Mouse (Mus musculus): ENCODE results near the gene B230104I21Rik.

DNA sequence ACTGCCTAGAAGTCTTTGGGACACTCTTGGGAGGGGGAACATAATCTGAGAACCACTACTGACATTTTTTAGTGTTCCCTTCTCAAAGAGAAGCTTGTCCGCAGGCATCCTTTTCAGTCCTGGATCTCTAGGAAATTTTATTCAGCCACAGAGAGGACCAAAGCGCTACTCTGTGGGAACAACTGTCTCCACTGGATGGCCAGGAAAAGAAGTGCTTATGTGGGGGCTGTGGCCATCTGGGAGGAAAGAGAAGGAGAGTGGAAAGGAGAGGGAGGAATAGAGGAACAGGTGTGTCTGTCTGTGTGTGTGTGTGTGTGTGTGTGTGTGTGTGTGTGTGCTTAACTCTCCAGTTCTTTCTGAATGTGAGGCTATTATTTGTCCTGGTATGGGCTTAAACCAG, 28.8 kb downstream of the B230104I21Rik start:
- no peak for TF ChIP-seq EP300 (IDR thresholded peaks at IDR 0.05; ENCODE audit: insufficient read depth, low read depth, low read length)
- TF ChIP-seq POLR2A (IDR thresholded peaks at IDR 0.05; ENCODE audit: insufficient read depth, low read depth, low read length), result no peak
- TF ChIP-seq CTCF (IDR thresholded peaks at IDR 0.05), result no peak

All from heart, adult 2 months (tissue).